Mouse (Mus musculus): Measurements from ENCODE around the gene Ssbp4. TPM values are rescaled to one million over a fixed set of nuclear protein-coding genes. Genes with fewer than 3 reads are reported as not detected.
A peak's percentile ranks its signal among the peaks of the same experiment; 100 is the strongest.

Gene Ssbp4
- total and polyA plus RNA-seq, 3 experiments: 84.9 to 212 TPM; not detected in 1

- no peaks in the 10 kb centered on the region for H3K27me3 ChIP-seq (ENCODE audit: control insufficient read depth in 1 of 2, insufficient read depth in 2 of 2, low read length in 2 of 2)
- H3K4me3 ChIP-seq (ENCODE audit: control insufficient read depth in 1 of 2, insufficient read depth in 1 of 2, low read depth in 2 of 2, low read length in 2 of 2): peak overlapping the region; percentile 53 to 63
- peak; percentile 94 for DNase-seq (ENCODE audit: low read depth, low spot score)
- no peaks in the 10 kb centered on the region for H3K9me3 ChIP-seq (replicated peaks; ENCODE audit: insufficient read depth, low read length)
- peak overlapping the region; percentile 71 for H3K9ac ChIP-seq (ENCODE audit: control insufficient read depth, low read depth, low read length, poor library complexity, severe bottlenecking)
- H3K36me3 ChIP-seq (ENCODE audit: control insufficient read depth in 1 of 2, insufficient read depth in 2 of 2, low read length in 2 of 2): peaks cover 0 to 2% of the 10 kb centered on the region in 2 experiments; a peak in 1 of 4 replicates
- peaks cover 2 to 14% of the 10 kb centered on the region in 2 experiments; a peak in 3 of 4 replicates for H3K4me1 ChIP-seq (ENCODE audit: control insufficient read depth in 1 of 2, insufficient read depth in 2 of 2, low read length in 2 of 2)
- H3K79me2 ChIP-seq (ENCODE audit: control insufficient read depth, insufficient read depth, low read length, poor library complexity): no peaks in the 10 kb centered on the region; the same call in 1 of the 2 replicates
- peak overlapping the region; percentile 57 for H3K27ac ChIP-seq (ENCODE audit: control insufficient read depth, low read depth, low read length)
- TF ChIP-seq USF1 (IDR thresholded peaks at IDR 0.05; ENCODE audit: low read depth, low read length): peak; percentile 43; the same call in 1 of the 2 replicates
- no peak for TF ChIP-seq ZKSCAN1 (IDR thresholded peaks at IDR 0.05; ENCODE audit: low read depth, low read length)
- peak; percentile 89 for TF ChIP-seq MAX (IDR thresholded peaks at IDR 0.05; ENCODE audit: low read length)
- no peak for TF ChIP-seq GABPA (IDR thresholded peaks at IDR 0.05; ENCODE audit: low read depth, low read length)
- peak; percentile 73 for TF ChIP-seq RAD21 (IDR thresholded peaks at IDR 0.05; ENCODE audit: low read depth, low read length)
- TF ChIP-seq SMC3 (IDR thresholded peaks at IDR 0.05; ENCODE audit: low read depth, low read length): peak; percentile 76
- TF ChIP-seq JUND (IDR thresholded peaks at IDR 0.05; ENCODE audit: low read depth, low read length): peak; percentile 62
- no peak; the same call in 1 of the 2 replicates for TF ChIP-seq RCOR1 (IDR thresholded peaks at IDR 0.05; ENCODE audit: low read depth, low read length)
- TF ChIP-seq SIN3A (IDR thresholded peaks at IDR 0.05; ENCODE audit: low read length): peak; percentile 54
- no peak for TF ChIP-seq KAT2A (conservative IDR thresholded peaks at IDR 0.05; ENCODE audit: low read depth, low read length)
- TF ChIP-seq E2F4 (IDR thresholded peaks at IDR 0.05; ENCODE audit: borderline replicate concordance, low read depth, low read length): no peak
- TF ChIP-seq MAFK (IDR thresholded peaks at IDR 0.05; ENCODE audit: borderline replicate concordance, low read depth, low read length): no peak
- TF ChIP-seq GATA1 (IDR thresholded peaks at IDR 0.05; ENCODE audit: low read depth, low read length): no peak
- TF ChIP-seq ETS1 (IDR thresholded peaks at IDR 0.05; ENCODE audit: low read depth, low read length): peak; percentile 57
- peak in 1 of 2 experiments; percentile 48; a peak in 2 of 4 replicates for TF ChIP-seq EP300 (IDR thresholded peaks at IDR 0.05; ENCODE audit: low read depth in 1 of 2, low read length in 2 of 2)
- peak; percentile 58 for TF ChIP-seq TCF12 (IDR thresholded peaks at IDR 0.05; ENCODE audit: low read depth, low read length)
- peak; percentile 93 for TF ChIP-seq NRF1 (IDR thresholded peaks at IDR 0.05; ENCODE audit: insufficient read depth, low read depth, low read length, poor library complexity, severe bottlenecking)
- no peak; the same call in 1 of the 2 replicates for TF ChIP-seq CHD2 (IDR thresholded peaks at IDR 0.05; ENCODE audit: low read length)
- TF ChIP-seq HCFC1 (IDR thresholded peaks at IDR 0.05; ENCODE audit: low read depth, low read length): peak; percentile 76
- TF ChIP-seq POLR2AphosphoS5 (IDR thresholded peaks at IDR 0.05; ENCODE audit: borderline replicate concordance, low read depth, low read length): no peak
- 0 out of 2 replicates have a peak, but pooled peaks have one; percentile 30 for TF ChIP-seq ELF1 (IDR thresholded peaks at IDR 0.05; ENCODE audit: low read depth, low read length)
- TF ChIP-seq TAL1 (IDR thresholded peaks at IDR 0.05; ENCODE audit: low read length): no peak
- peak; percentile 66; the same call in 1 of the 2 replicates for TF ChIP-seq MYC (IDR thresholded peaks at IDR 0.05; ENCODE audit: low read depth, low read length)
- no peak for TF ChIP-seq TBP (IDR thresholded peaks at IDR 0.05; ENCODE audit: low read depth, low read length)
- no peak for TF ChIP-seq CHD1 (IDR thresholded peaks at IDR 0.05; ENCODE audit: low read depth, low read length)
- TF ChIP-seq MXI1 (IDR thresholded peaks at IDR 0.05; ENCODE audit: low read depth, low read length): peak; percentile 90
- no peak for TF ChIP-seq MEF2A (IDR thresholded peaks at IDR 0.05; ENCODE audit: extremely low read depth, insufficient replicate concordance, low read depth, low read length, poor library complexity, severe bottlenecking)
- peak; percentile 20; the same call in 1 of the 2 replicates for TF ChIP-seq ZNF384 (IDR thresholded peaks at IDR 0.05; ENCODE audit: low read depth, low read length)
- peak; percentile 90 for TF ChIP-seq MAZ (IDR thresholded peaks at IDR 0.05; ENCODE audit: low read depth, low read length)
- TF ChIP-seq BHLHE40 (IDR thresholded peaks at IDR 0.05; ENCODE audit: borderline replicate concordance, low read depth, low read length): peak; percentile 69; the same call in 1 of the 2 replicates
- TF ChIP-seq POLR2A (IDR thresholded peaks at IDR 0.05; ENCODE audit: control insufficient read depth in 1 of 2, insufficient read depth in 1 of 2, low read depth in 1 of 2, low read length in 2 of 2, poor library complexity in 1 of 2): peak; percentile 56 to 67; a peak in 3 of 4 replicates
- TF ChIP-seq USF2 (IDR thresholded peaks at IDR 0.05; ENCODE audit: borderline replicate concordance in 1 of 2, insufficient read depth in 1 of 2, low read depth in 1 of 2, low read length in 2 of 2): no peak
- TF ChIP-seq MYB (IDR thresholded peaks at IDR 0.05; ENCODE audit: low read depth, low read length): no peak
- no peak for TF ChIP-seq UBTF (IDR thresholded peaks at IDR 0.05; ENCODE audit: borderline replicate concordance, insufficient read depth, low read depth, low read length)
Observed at GRCm38 (mm10) chr8:70629574-70630531, 21.2 kb upstream of the Ssbp4 start.

Measured in MEL (cell line).